Mouse (Mus musculus): ENCODE measurements around the gene Ak2. TPM values are rescaled to one million over a fixed set of nuclear protein-coding genes. Genes with fewer than 3 reads are reported as not detected.

Gene Ak2
- polyA plus RNA-seq, 1 experiment from 2014 or later, result 106 TPM

DNA sequence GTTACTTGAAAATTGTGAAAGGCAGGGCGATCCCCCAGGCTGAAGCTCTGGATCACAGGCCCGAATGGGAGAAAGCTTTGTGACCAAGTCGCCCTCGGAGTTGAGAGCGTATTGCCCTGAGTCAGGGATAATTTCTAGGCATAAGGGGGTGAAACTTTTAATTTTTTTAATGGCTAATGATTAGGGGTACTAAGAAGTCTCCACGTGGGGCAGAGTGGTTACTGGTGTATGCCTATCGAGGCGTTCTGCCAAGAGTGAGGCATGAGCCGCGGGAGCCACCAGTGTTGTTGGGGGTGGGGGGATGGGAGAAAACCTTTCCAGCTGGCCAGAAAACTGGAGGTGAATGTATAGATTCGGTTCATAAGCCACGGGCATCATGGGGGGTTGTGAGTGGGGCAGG lies 1.9 kb downstream of the Ak2 start:
- under 1% methylated on average over 12 of the region's 12 CpGs for WGBS (ENCODE audit: insufficient replicate concordance)
- H3K4me1 ChIP-seq (ENCODE audit: control insufficient read depth, low read depth, low read length), result peaks cover 44% of the 10 kb centered on the region
- H3K36me3 ChIP-seq (ENCODE audit: control insufficient read depth, insufficient read depth), result no peaks in the 10 kb centered on the region
- peak overlapping the region; percentile 87 for H3K9ac ChIP-seq (ENCODE audit: low read depth, low read length)
- peak overlapping the region; percentile 77 for H3K27ac ChIP-seq (ENCODE audit: low read length)
- no peaks in the 10 kb centered on the region for H3K9me3 ChIP-seq (replicated peaks; ENCODE audit: control insufficient read depth, low read length)
- H3K4me2 ChIP-seq (ENCODE audit: low read depth, low read length), result peak overlapping the region; percentile 83
- no peaks in the 10 kb centered on the region for H3K27me3 ChIP-seq (ENCODE audit: control insufficient read depth, insufficient read depth, low read depth, low read length)
- 0 out of 2 replicates have a peak, but pooled peaks have one; percentile 0 for ATAC-seq (ENCODE audit: low read depth)
- H3K4me3 ChIP-seq (ENCODE audit: low read depth, low read length), result peak overlapping the region; percentile 83

DNA sequence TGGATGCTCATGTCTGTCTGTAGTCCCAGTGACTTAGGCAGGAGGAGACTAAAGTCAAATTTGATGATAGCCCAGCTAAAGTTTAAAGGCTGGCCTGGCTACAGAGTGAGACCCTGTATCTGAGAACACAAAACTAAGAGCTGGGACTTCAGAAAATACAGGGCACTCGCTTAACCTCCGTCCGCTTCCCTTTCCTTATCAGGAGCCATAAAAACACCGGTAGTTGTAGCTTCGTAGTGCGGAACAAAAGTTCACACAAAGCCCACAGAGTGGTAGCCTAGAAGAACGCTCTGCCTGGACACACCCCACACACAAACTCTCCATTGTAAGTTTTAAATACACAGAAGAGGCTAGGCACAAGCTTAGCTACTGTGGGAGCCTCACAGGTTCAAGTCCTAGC lies 3.5 kb downstream of the Ak2 start:
- WGBS (ENCODE audit: insufficient replicate concordance), result 27% methylated on average over 7 of the region's 7 CpGs

DNA sequence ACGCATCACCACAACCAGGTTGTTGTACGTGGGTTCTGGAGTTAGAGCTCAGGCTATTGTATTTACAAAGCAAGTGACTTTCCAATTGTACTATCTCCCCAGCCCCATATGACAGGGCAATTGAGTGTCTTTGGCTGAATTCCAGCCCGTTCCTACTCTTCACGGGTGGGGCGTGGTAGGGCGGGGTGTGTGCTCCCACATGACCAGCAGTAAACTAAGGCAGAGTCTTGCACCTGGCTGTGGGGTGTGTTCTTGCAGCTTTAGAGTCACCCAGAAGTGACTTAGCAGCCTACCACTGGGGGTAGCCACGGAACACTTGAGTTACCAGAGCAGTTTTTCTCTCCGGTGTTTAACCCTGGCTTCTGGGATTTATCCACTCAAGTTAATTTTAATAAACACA lies 5.5 kb downstream of the Ak2 start:
- Histone ChIP-seq H3K4me2 (ENCODE audit: low read depth, low read length) (no peak overlapping the region), H3K9ac (ENCODE audit: low read depth, low read length) (no peak overlapping the region), H3K27ac (ENCODE audit: low read length) (no peak overlapping the region), H3K36me3 (ENCODE audit: control insufficient read depth, insufficient read depth) (peaks cover 13% of the 10 kb centered on the region), H3K27me3 (ENCODE audit: control insufficient read depth, insufficient read depth, low read depth, low read length) (no peaks in the 10 kb centered on the region), H3K4me1 (ENCODE audit: control insufficient read depth, low read depth, low read length) (peaks cover 46% of the 10 kb centered on the region), H3K4me3 (ENCODE audit: low read depth, low read length) (no peak overlapping the region), H3K9me3 (replicated peaks; ENCODE audit: control insufficient read depth, low read length) (no peaks in the 10 kb centered on the region)
- WGBS (ENCODE audit: insufficient replicate concordance), result 39% methylated on average over 8 of the region's 8 CpGs
- ATAC-seq (ENCODE audit: low read depth), result no peak; the same call in 1 of the 2 replicates

More for the DNA sequence above, 3.5 kb downstream of the Ak2 start:
- Histone ChIP-seq H3K36me3 (ENCODE audit: control insufficient read depth, insufficient read depth) (peaks cover 4% of the 10 kb centered on the region; the same call in 1 of the 2 replicates), H3K9ac (ENCODE audit: low read depth, low read length) (no peak overlapping the region), H3K27ac (ENCODE audit: low read length) (0 out of 2 replicates have a peak overlapping the region, but pooled peaks have one; percentile 35), H3K9me3 (replicated peaks; ENCODE audit: control insufficient read depth, low read length) (no peaks in the 10 kb centered on the region), H3K27me3 (ENCODE audit: control insufficient read depth, insufficient read depth, low read depth, low read length) (no peaks in the 10 kb centered on the region), H3K4me1 (ENCODE audit: control insufficient read depth, low read depth, low read length) (peaks cover 44% of the 10 kb centered on the region), H3K4me2 (ENCODE audit: low read depth, low read length) (no peak overlapping the region), H3K4me3 (ENCODE audit: low read depth, low read length) (no peak overlapping the region)
- no peak for ATAC-seq (ENCODE audit: low read depth)

DNA sequence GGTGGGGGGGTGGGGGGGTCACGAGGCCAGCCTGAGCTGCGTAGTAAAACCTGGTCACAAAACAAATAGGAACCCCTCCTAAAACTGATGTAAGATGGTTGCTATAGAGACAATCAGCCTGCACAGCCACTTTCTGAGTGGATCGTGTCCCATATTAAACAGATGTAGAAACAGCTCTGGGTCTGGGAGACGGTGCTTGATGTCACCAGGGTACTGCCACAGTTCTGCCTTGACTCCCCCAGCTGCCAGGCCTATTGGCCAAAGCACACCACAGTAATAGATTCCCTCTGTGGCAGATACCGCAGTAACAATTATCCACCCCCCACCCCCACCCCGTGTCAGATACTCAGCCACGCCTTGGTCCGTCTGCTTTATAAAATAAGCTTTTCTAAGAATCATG lies 6.6 kb downstream of the Ak2 start:
- no peak overlapping the region for H3K9ac ChIP-seq (ENCODE audit: low read depth, low read length)
- H3K9me3 ChIP-seq (replicated peaks; ENCODE audit: control insufficient read depth, low read length), result no peaks in the 10 kb centered on the region
- H3K4me2 ChIP-seq (ENCODE audit: low read depth, low read length), result no peak overlapping the region
- H3K27ac ChIP-seq (ENCODE audit: low read length), result no peak overlapping the region
- H3K36me3 ChIP-seq (ENCODE audit: control insufficient read depth, insufficient read depth), result peaks cover 16% of the 10 kb centered on the region
- no peak overlapping the region for H3K4me3 ChIP-seq (ENCODE audit: low read depth, low read length)
- no peak for ATAC-seq (ENCODE audit: low read depth)
- 61% methylated on average over 8 of the region's 8 CpGs for WGBS (ENCODE audit: insufficient replicate concordance)
- no peaks in the 10 kb centered on the region for H3K27me3 ChIP-seq (ENCODE audit: control insufficient read depth, insufficient read depth, low read depth, low read length)
- H3K4me1 ChIP-seq (ENCODE audit: control insufficient read depth, low read depth, low read length), result peaks cover 41% of the 10 kb centered on the region

DNA sequence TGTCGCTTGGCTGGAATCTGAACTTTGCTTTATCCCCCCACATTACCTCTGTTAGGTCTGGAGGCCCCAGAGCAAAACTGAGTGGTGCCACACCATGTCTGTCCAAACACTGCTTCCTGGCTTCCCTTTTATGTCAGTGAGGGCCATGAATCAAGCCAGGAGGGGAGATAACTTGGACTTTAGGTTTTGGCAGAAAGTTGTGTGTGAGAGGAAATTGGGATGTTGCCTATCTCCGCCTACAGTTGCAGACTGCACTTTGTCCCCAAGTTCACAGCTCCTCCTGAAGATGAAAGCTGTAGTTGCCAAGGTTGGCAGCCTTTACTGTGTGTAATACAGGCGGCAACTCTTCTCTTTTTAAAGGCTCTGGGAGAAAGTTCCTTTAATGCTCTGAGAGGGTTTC lies 9.0 kb downstream of the Ak2 start:
- H3K9ac ChIP-seq (ENCODE audit: low read depth, low read length), result no peak overlapping the region

DNA sequence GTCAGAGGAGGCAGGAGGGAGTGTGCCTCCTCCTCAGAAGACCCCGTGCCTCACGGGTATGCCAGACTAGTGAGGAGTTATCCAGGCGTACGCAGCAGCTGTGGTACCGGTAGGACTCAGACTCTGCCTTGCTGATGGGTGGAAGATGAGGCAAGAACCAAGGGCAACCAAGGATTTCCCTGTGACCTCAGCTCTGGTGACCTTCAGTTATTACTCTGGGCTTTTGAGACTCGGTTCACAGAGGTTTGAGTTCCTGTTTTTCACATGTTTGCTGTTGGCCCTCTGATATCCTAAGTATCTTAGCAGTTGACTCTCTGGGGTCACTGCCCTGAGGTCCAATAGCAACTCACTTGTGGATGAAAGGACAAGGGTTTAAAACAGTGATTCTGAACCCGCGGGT lies 12.0 kb downstream of the Ak2 start:
- WGBS (ENCODE audit: insufficient replicate concordance), result 66% methylated on average over 8 of the region's 8 CpGs
- no peaks in the 10 kb centered on the region for H3K9me3 ChIP-seq (replicated peaks; ENCODE audit: control insufficient read depth, low read length)
- no peak overlapping the region for H3K27ac ChIP-seq (ENCODE audit: low read length)
- H3K9ac ChIP-seq (ENCODE audit: low read depth, low read length), result no peak overlapping the region
- peaks cover 3% of the 10 kb centered on the region; the same call in 1 of the 2 replicates for H3K4me1 ChIP-seq (ENCODE audit: control insufficient read depth, low read depth, low read length)
- peaks cover 24% of the 10 kb centered on the region for H3K36me3 ChIP-seq (ENCODE audit: control insufficient read depth, insufficient read depth)
- H3K4me2 ChIP-seq (ENCODE audit: low read depth, low read length), result no peak overlapping the region
- no peak for ATAC-seq (ENCODE audit: low read depth)
- no peak overlapping the region for H3K4me3 ChIP-seq (ENCODE audit: low read depth, low read length)
- no peaks in the 10 kb centered on the region for H3K27me3 ChIP-seq (ENCODE audit: control insufficient read depth, insufficient read depth, low read depth, low read length)

More for the DNA sequence above, 9.0 kb downstream of the Ak2 start:
- peak; percentile 47; the same call in 1 of the 2 replicates for ATAC-seq (ENCODE audit: low read depth)
- peaks cover 23% of the 10 kb centered on the region for H3K4me1 ChIP-seq (ENCODE audit: control insufficient read depth, low read depth, low read length)
- no peak overlapping the region for H3K4me2 ChIP-seq (ENCODE audit: low read depth, low read length)
- H3K36me3 ChIP-seq (ENCODE audit: control insufficient read depth, insufficient read depth), result peaks cover 18% of the 10 kb centered on the region
- no peak overlapping the region for H3K4me3 ChIP-seq (ENCODE audit: low read depth, low read length)
- WGBS (ENCODE audit: insufficient replicate concordance), result 66% methylated on average over 3 of the region's 3 CpGs
- no peaks in the 10 kb centered on the region for H3K27me3 ChIP-seq (ENCODE audit: control insufficient read depth, insufficient read depth, low read depth, low read length)
- H3K9me3 ChIP-seq (replicated peaks; ENCODE audit: control insufficient read depth, low read length), result no peaks in the 10 kb centered on the region
- peak overlapping the region; percentile 16; the same call in 1 of the 2 replicates for H3K27ac ChIP-seq (ENCODE audit: low read length)

DNA sequence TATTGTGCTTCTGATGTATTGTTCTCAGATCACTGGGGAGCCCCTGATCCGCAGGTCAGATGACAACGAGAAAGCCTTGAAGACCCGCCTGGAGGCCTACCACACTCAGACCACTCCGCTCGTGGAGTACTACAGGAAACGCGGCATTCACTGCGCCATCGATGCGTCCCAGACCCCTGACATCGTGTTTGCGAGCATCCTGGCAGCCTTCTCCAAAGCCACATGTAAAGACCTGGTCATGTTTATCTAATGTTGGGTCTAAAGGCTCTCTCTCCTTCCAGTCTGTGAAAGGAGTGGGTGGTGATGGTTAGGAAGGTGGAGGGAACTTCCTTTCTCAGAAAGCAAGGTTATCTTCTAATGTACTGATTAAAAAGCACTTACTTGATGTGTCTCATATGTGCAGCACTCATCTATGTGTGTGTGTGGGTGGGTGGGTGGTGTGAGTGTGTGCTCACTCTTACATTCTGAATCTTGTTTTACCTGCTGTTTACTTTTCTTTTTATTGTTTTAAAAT lies 16.3 kb downstream of the Ak2 start:
- H3K9ac ChIP-seq (ENCODE audit: low read depth, low read length), result no peak overlapping the region
- H3K4me1 ChIP-seq (ENCODE audit: control insufficient read depth, low read depth, low read length), result no peaks in the 10 kb centered on the region
- ATAC-seq (ENCODE audit: low read depth), result no peak
- H3K4me2 ChIP-seq (ENCODE audit: low read depth, low read length), result no peak overlapping the region
- H3K27me3 ChIP-seq (ENCODE audit: control insufficient read depth, insufficient read depth, low read depth, low read length), result no peaks in the 10 kb centered on the region
- no peak overlapping the region for H3K4me3 ChIP-seq (ENCODE audit: low read depth, low read length)
- H3K36me3 ChIP-seq (ENCODE audit: control insufficient read depth, insufficient read depth), result peaks cover 18% of the 10 kb centered on the region
- no peak overlapping the region for H3K27ac ChIP-seq (ENCODE audit: low read length)
- 80% methylated on average over 12 of the region's 12 CpGs for WGBS (ENCODE audit: insufficient replicate concordance)
- H3K9me3 ChIP-seq (replicated peaks; ENCODE audit: control insufficient read depth, low read length), result no peaks in the 10 kb centered on the region

DNA sequence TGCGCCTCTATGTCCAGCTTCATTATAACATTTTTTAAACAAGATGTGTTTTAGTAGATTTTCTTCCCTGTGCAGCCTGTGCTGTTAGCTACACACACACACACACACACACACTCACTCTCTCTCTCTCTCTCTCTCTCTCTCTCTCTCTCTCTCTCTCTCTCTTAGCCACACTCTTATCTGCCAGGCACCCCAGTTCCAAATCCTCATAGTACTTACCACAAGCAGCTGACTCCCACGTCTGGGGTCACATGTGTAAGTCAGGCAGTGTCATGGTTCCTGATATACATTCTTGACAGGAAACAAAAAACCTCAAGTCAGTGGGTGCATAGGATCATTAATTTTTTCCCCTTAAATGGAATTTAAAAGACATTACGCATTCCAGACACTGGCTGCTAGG lies 16.9 kb downstream of the Ak2 start:
- Histone ChIP-seq H3K9ac (ENCODE audit: low read depth, low read length) (no peak overlapping the region), H3K4me2 (ENCODE audit: low read depth, low read length) (no peak overlapping the region), H3K27me3 (ENCODE audit: control insufficient read depth, insufficient read depth, low read depth, low read length) (no peaks in the 10 kb centered on the region), H3K9me3 (replicated peaks; ENCODE audit: control insufficient read depth, low read length) (no peaks in the 10 kb centered on the region), H3K4me3 (ENCODE audit: low read depth, low read length) (no peak overlapping the region), H3K27ac (ENCODE audit: low read length) (no peak overlapping the region), H3K36me3 (ENCODE audit: control insufficient read depth, insufficient read depth) (peaks cover 16% of the 10 kb centered on the region), H3K4me1 (ENCODE audit: control insufficient read depth, low read depth, low read length) (no peaks in the 10 kb centered on the region)
- 58% methylated on average over 3 of the region's 3 CpGs for WGBS (ENCODE audit: insufficient replicate concordance)
- no peak for ATAC-seq (ENCODE audit: low read depth)

DNA sequence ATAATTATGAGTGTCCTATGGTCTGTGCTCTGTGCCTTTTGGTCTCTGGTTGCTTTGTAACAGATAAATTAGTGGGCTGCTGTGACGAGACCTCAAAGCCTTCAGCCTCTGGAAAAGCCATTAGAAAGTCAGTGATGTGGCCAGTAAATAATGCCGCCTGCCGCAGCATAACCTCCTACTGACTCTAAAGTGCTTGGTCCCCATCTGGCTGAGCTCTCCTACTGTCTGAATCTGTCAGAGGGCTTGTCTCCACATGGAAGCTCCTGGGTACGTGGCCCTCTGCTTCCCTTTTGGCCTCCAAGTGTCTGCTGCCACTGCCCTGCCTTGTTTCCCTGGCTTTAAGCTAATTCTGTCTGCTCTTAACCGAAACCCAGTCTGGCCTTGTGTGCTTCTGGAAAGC lies 17.8 kb downstream of the Ak2 start:
- no peak overlapping the region for H3K27ac ChIP-seq (ENCODE audit: low read length)
- 74% methylated on average over 5 of the region's 5 CpGs for WGBS (ENCODE audit: insufficient replicate concordance)
- H3K4me2 ChIP-seq (ENCODE audit: low read depth, low read length), result no peak overlapping the region
- no peak for ATAC-seq (ENCODE audit: low read depth)
- no peak overlapping the region for H3K9ac ChIP-seq (ENCODE audit: low read depth, low read length)
- no peak overlapping the region for H3K4me3 ChIP-seq (ENCODE audit: low read depth, low read length)
- H3K27me3 ChIP-seq (ENCODE audit: control insufficient read depth, insufficient read depth, low read depth, low read length), result no peaks in the 10 kb centered on the region
- H3K4me1 ChIP-seq (ENCODE audit: control insufficient read depth, low read depth, low read length), result no peaks in the 10 kb centered on the region
- no peaks in the 10 kb centered on the region for H3K9me3 ChIP-seq (replicated peaks; ENCODE audit: control insufficient read depth, low read length)
- H3K36me3 ChIP-seq (ENCODE audit: control insufficient read depth, insufficient read depth), result peaks cover 16% of the 10 kb centered on the region
